Mouse (Mus musculus): ENCODE results near the gene Zswim8. TPM values are rescaled to one million over a fixed set of nuclear protein-coding genes. Genes with fewer than 3 reads are reported as not detected.

Gene Zswim8
- polyA plus RNA-seq, 1 experiment from 2014 or later, result 25.4 TPM

DNA sequence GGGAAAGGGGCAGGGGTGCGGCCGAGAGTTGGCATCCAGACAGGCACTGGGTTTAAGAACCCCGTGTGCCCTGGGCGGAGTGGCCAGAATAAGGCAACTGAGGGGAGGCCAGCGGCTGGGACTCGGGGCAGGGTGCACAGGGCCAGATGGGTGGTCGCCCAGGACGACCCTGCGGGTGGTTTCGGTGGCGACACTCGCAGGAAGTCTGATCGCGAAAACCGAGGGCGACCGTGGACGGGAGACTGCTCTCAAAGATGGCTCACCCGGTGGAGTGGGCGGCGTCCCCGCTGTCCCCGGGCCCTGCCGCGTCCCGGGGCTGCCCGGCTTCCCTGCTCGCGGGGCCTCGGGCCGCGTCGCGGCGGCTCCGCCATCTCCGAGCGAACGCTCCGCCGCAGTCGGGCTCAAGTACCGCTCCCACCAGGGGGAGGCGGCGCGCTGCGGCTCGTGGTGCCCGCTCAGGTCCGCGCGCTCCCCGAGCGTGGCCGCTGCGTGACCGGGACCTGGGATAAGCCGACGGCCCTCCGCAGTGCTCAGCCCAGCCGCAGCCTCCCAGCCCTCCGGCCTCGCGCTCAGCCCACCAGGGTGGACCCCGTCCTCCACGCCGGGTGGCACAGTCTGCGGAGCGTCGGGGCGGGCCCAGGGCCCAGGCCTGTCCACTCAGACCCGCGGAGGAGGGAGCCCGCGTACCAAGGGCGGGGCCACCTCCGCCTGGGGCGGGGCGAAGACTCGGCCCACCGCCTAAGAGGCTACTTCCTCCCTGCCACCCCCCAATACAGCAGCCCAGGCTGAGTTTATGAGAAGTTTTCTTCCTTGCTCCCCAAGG is 26.8 kb downstream of the Zswim8 start, which contains the start of gene Ndst2:
Gene Ndst2, minus strand, starts transcription at position 611 of the 823 bp plus-strand sequence.
- Histone ChIP-seq H3K27me3 (ENCODE audit: control insufficient read depth, insufficient read depth, low read length) (no peaks in the 10 kb centered on the region), H3K9me3 (ENCODE audit: control insufficient read depth, low read length) (no peaks in the 10 kb centered on the region), H3K9ac (ENCODE audit: low read length) (peak within 1 kb of the TSS; percentile 95), H3K36me3 (ENCODE audit: control insufficient read depth, insufficient read depth, low read length) (peaks cover 72% of the 10 kb centered on the region), H3K4me2 (ENCODE audit: low read length) (peak within 1 kb of the TSS; percentile 81), H3K27ac (replicated peaks in 1 of 2; ENCODE audit: control insufficient read depth in 1 of 2, insufficient read depth in 1 of 2, low read depth in 2 of 2, low read length in 2 of 2) (peak within 1 kb of the TSS; percentile 67 to 87), H3K4me1 (ENCODE audit: control insufficient read depth in 2 of 2, insufficient read depth in 2 of 2, low read length in 2 of 2) (peaks cover 13 to 33% of the 10 kb centered on the region in 2 experiments), H3K4me3 (ENCODE audit: control insufficient read depth in 1 of 2, insufficient read depth in 1 of 2, low read depth in 1 of 2, low read length in 2 of 2) (peak within 1 kb of the TSS; percentile 78 to 86)
- WGBS, result under 1% methylated on average over 63 of the region's 81 CpGs
- peak; percentile 96 for ATAC-seq (ENCODE audit: insufficient number of reproducible peaks, insufficient read depth, low FRiP score, low read depth)

DNA sequence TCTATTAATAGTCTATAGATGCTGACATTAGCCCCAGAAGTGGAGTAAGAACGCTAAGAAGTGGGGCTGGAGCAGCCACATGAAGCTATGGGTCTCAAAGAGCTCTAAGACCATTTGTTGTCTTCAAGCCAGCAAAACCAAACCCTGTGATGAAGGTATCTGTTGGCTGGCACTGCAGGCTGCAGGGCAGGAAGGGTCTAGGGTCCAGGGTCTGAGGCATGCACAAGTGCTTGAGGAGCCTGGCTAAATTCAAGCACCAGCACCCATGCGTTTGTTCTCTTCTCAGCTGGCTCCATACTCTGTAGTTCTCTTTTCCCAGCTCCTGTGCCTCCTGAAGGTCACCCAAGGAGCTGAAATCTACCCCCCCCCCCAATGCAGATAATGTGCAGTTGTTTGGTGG is 27.7 kb downstream of the Zswim8 start:
- Histone ChIP-seq H3K9me3 (ENCODE audit: control insufficient read depth, low read length) (no peaks in the 10 kb centered on the region), H3K4me1 (ENCODE audit: control insufficient read depth in 2 of 2, insufficient read depth in 2 of 2, low read length in 2 of 2) (peaks cover 13 to 33% of the 10 kb centered on the region in 2 experiments), H3K4me2 (ENCODE audit: low read length) (peak overlapping the region; percentile 81), H3K27me3 (ENCODE audit: control insufficient read depth, insufficient read depth, low read length) (no peaks in the 10 kb centered on the region), H3K36me3 (ENCODE audit: control insufficient read depth, insufficient read depth, low read length) (peaks cover 72% of the 10 kb centered on the region), H3K9ac (ENCODE audit: low read length) (peak overlapping the region; percentile 95; the same call in 1 of the 2 replicates), H3K4me3 (ENCODE audit: control insufficient read depth in 1 of 2, insufficient read depth in 1 of 2, low read depth in 1 of 2, low read length in 2 of 2) (no peak overlapping the region), H3K27ac (replicated peaks in 1 of 2; ENCODE audit: control insufficient read depth in 1 of 2, insufficient read depth in 1 of 2, low read depth in 2 of 2, low read length in 2 of 2) (peak overlapping the region; percentile 58 to 87)
- ATAC-seq (ENCODE audit: insufficient number of reproducible peaks, insufficient read depth, low FRiP score, low read depth), result no peak
- 41% methylated on average over 2 of the region's 2 CpGs for WGBS

DNA sequence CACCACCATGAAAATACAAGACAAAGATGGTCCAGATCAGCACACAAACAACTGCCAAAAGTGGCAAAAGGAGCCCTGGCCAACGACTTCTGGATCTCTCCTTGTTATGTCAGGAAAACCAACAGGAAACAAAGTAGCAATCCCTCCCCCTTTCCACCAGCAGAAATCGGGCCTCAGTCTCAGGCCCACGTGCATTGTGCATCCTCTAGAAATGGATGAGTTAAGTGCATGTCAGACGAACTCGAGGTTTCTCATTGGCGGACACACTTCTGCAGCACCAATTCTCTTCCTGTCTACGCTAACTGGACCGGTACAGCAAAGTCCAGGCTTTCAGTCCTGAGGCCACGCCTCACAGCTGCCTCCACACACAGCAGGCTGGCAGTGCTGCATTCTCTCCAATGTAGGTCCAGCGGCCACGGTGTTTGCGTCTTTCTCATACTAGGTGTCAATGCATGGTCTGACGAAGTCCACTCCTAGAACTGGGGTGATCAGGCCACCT is 28.6 kb downstream of the Zswim8 start:
- H3K9ac ChIP-seq (ENCODE audit: low read length), result no peak overlapping the region
- H3K27me3 ChIP-seq (ENCODE audit: control insufficient read depth, insufficient read depth, low read length), result no peaks in the 10 kb centered on the region
- ATAC-seq (ENCODE audit: insufficient number of reproducible peaks, insufficient read depth, low FRiP score, low read depth), result no peak
- H3K4me1 ChIP-seq (ENCODE audit: control insufficient read depth in 2 of 2, insufficient read depth in 2 of 2, low read length in 2 of 2), result peaks cover 13 to 33% of the 10 kb centered on the region in 2 experiments
- H3K36me3 ChIP-seq (ENCODE audit: control insufficient read depth, insufficient read depth, low read length), result peaks cover 72% of the 10 kb centered on the region
- no peak overlapping the region for H3K4me2 ChIP-seq (ENCODE audit: low read length)
- no peak overlapping the region for H3K4me3 ChIP-seq (ENCODE audit: control insufficient read depth in 1 of 2, insufficient read depth in 1 of 2, low read depth in 1 of 2, low read length in 2 of 2)
- 74% methylated on average over 13 of the region's 13 CpGs for WGBS
- no peaks in the 10 kb centered on the region for H3K9me3 ChIP-seq (ENCODE audit: control insufficient read depth, low read length)
- peak overlapping the region in 1 of 2 experiments; percentile 87; a peak in 2 of 4 replicates for H3K27ac ChIP-seq (replicated peaks in 1 of 2; ENCODE audit: control insufficient read depth in 1 of 2, insufficient read depth in 1 of 2, low read depth in 2 of 2, low read length in 2 of 2)

DNA sequence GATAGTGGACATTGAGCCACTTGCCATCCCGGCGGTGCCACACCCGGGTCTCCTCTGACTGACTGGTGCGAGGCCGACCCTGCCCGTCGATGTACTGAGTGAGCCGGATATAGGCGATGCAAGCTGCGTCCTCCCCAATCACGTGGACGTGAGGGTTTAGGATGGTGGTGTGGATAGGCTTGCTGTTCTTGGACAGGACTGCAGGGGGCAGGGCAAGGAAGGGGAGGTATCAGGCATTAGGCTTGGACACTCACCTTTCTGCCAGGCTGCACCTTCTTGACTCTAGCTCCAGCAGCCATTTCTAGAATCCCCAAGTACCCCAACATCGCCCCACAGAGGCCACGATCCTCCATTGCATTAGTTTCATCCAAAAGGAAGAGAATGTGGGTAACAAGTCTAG is 30.0 kb downstream of the Zswim8 start:
- no peaks in the 10 kb centered on the region for H3K9me3 ChIP-seq (ENCODE audit: control insufficient read depth, low read length)
- H3K9ac ChIP-seq (ENCODE audit: low read length), result no peak overlapping the region
- 31% methylated on average over 14 of the region's 14 CpGs for WGBS
- peaks cover 72% of the 10 kb centered on the region for H3K36me3 ChIP-seq (ENCODE audit: control insufficient read depth, insufficient read depth, low read length)
- no peak overlapping the region for H3K4me3 ChIP-seq (ENCODE audit: control insufficient read depth in 1 of 2, insufficient read depth in 1 of 2, low read depth in 1 of 2, low read length in 2 of 2)
- no peak overlapping the region; a peak in 1 of 4 replicates for H3K27ac ChIP-seq (replicated peaks in 1 of 2; ENCODE audit: control insufficient read depth in 1 of 2, insufficient read depth in 1 of 2, low read depth in 2 of 2, low read length in 2 of 2)
- peaks cover 13 to 33% of the 10 kb centered on the region in 2 experiments for H3K4me1 ChIP-seq (ENCODE audit: control insufficient read depth in 2 of 2, insufficient read depth in 2 of 2, low read length in 2 of 2)
- H3K4me2 ChIP-seq (ENCODE audit: low read length), result no peak overlapping the region
- no peaks in the 10 kb centered on the region for H3K27me3 ChIP-seq (ENCODE audit: control insufficient read depth, insufficient read depth, low read length)
- ATAC-seq (ENCODE audit: insufficient number of reproducible peaks, insufficient read depth, low FRiP score, low read depth), result no peak

DNA sequence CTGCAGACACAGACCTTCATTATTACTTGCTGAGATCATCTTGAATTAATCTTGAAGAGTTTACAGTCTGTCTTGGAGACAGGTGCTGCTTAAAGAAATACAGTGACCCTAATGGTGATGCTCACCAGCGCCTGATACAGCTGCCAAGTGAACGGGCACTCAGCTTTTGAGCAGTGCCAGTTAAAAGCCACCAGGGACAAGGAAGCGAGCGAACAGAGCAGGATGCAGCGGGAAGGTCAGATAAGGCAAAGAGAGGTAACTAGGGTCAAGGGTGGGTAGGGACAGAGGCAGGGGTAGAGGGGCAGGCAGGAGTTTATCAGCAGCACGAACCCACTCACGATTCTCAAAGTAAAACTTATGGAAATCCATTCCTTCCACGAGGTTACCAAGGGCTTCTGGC is 31.2 kb downstream of the Zswim8 start:
- Histone ChIP-seq H3K27ac (replicated peaks in 1 of 2; ENCODE audit: control insufficient read depth in 1 of 2, insufficient read depth in 1 of 2, low read depth in 2 of 2, low read length in 2 of 2) (0 out of 4 replicates have a peak overlapping the region, but pooled peaks of 1 of the 2 experiments have one; percentile 21), H3K4me2 (ENCODE audit: low read length) (no peak overlapping the region), H3K9me3 (ENCODE audit: control insufficient read depth, low read length) (no peaks in the 10 kb centered on the region), H3K36me3 (ENCODE audit: control insufficient read depth, insufficient read depth, low read length) (peaks cover 78% of the 10 kb centered on the region), H3K27me3 (ENCODE audit: control insufficient read depth, insufficient read depth, low read length) (no peaks in the 10 kb centered on the region), H3K9ac (ENCODE audit: low read length) (no peak overlapping the region), H3K4me1 (ENCODE audit: control insufficient read depth in 2 of 2, insufficient read depth in 2 of 2, low read length in 2 of 2) (peaks cover 11 to 23% of the 10 kb centered on the region in 2 experiments), H3K4me3 (ENCODE audit: control insufficient read depth in 1 of 2, insufficient read depth in 1 of 2, low read depth in 1 of 2, low read length in 2 of 2) (no peak overlapping the region)
- 58% methylated on average over 8 of the region's 8 CpGs for WGBS
- ATAC-seq (ENCODE audit: insufficient number of reproducible peaks, insufficient read depth, low FRiP score, low read depth), result no peak

DNA sequence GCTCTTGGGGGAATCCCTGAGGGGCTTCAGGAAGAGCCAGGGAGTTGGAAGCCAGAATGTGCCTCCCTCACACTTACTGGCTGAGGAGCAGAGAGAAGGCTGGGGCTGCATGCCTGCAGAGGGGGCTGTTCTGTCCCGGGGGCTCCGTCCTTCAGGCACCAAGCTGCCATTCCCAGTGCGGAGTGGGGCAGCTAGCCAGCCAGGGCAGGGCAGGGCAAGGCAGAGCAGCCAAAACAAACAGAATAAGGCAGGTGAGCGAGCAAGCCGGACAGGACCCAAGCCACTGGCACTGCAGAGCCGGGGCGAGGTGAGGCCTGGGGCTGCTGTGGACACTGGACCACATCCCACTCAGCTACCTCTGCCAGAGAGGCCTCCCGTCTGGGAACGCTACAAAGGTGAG is 33.9 kb downstream of the Zswim8 start:
- Histone ChIP-seq H3K9ac (ENCODE audit: low read length) (no peak overlapping the region), H3K4me2 (ENCODE audit: low read length) (no peak overlapping the region), H3K4me1 (ENCODE audit: control insufficient read depth in 2 of 2, insufficient read depth in 2 of 2, low read length in 2 of 2) (peaks cover 2 to 12% of the 10 kb centered on the region in 2 experiments; a peak in 2 of 4 replicates), H3K27me3 (ENCODE audit: control insufficient read depth, insufficient read depth, low read length) (no peaks in the 10 kb centered on the region), H3K36me3 (ENCODE audit: control insufficient read depth, insufficient read depth, low read length) (peaks cover 91% of the 10 kb centered on the region), H3K9me3 (ENCODE audit: control insufficient read depth, low read length) (no peaks in the 10 kb centered on the region), H3K27ac (replicated peaks in 1 of 2; ENCODE audit: control insufficient read depth in 1 of 2, insufficient read depth in 1 of 2, low read depth in 2 of 2, low read length in 2 of 2) (no peak overlapping the region), H3K4me3 (ENCODE audit: control insufficient read depth in 1 of 2, insufficient read depth in 1 of 2, low read depth in 1 of 2, low read length in 2 of 2) (no peak overlapping the region)
- ATAC-seq (ENCODE audit: insufficient number of reproducible peaks, insufficient read depth, low FRiP score, low read depth), result no peak
- 81% methylated on average over 9 of the region's 9 CpGs for WGBS

DNA sequence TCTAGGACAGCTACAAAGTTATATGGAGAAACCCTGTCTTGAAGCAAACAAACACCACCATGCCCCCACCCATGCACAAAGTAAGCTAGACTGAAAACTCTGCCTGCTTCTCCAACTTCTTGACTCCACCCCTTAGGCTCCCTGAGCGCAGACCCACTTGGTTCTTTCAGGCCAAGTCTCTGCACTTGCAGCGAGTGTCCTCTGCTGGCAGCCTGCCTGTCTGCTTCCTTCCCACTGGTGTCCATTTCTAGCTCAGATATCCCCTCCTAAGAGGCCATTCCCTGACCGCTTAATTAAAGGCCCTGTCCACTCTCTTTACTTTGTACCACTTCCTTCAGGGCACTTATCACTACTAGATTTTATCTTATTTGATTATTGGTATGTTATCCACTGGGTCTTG is 36.3 kb downstream of the Zswim8 start:
- Histone ChIP-seq H3K27me3 (ENCODE audit: control insufficient read depth, insufficient read depth, low read length) (no peaks in the 10 kb centered on the region), H3K9me3 (ENCODE audit: control insufficient read depth, low read length) (no peaks in the 10 kb centered on the region), H3K4me3 (ENCODE audit: control insufficient read depth in 1 of 2, insufficient read depth in 1 of 2, low read depth in 1 of 2, low read length in 2 of 2) (no peak overlapping the region), H3K27ac (replicated peaks in 1 of 2; ENCODE audit: control insufficient read depth in 1 of 2, insufficient read depth in 1 of 2, low read depth in 2 of 2, low read length in 2 of 2) (no peak overlapping the region), H3K4me1 (ENCODE audit: control insufficient read depth in 2 of 2, insufficient read depth in 2 of 2, low read length in 2 of 2) (peaks cover 6 to 14% of the 10 kb centered on the region in 2 experiments), H3K36me3 (ENCODE audit: control insufficient read depth, insufficient read depth, low read length) (peaks cover 86% of the 10 kb centered on the region), H3K4me2 (ENCODE audit: low read length) (no peak overlapping the region), H3K9ac (ENCODE audit: low read length) (no peak overlapping the region)
- WGBS, result 70% methylated on average over 3 of the region's 3 CpGs
- ATAC-seq (ENCODE audit: insufficient number of reproducible peaks, insufficient read depth, low FRiP score, low read depth), result no peak

Data from heart, embryonic 14.5 days (tissue).